Mouse (Mus musculus) left cerebral cortex, adult 18-20 months (tissue): Measurements from ENCODE around the gene Tfpi2. TPM values are rescaled to one million over a fixed set of nuclear protein-coding genes. Genes with fewer than 3 reads are reported as not detected.

ENCODE experiments used
- DNase-seq, 2 experiments: peaks; one replicate each; pipeline ENCODE4 v3.0.0; 2021 to 2022; ENCODE audit warnings: low spot score in 2 of 2, mixed read lengths in 1 of 2
- long read RNA-seq, 2 experiments: library from polyadenylated mRNA; stranded (forward); transcript quantifications; one replicate each; pipeline ENCODE4 v2.0.0; 2021
- total RNA-seq, 2 experiments: library from RNA; stranded (reverse); gene quantifications; 2 replicates each; pipeline ENCODE4 v1.2.3; 2021

Tfpi2 gene
- not detected for total RNA-seq
- long read RNA-seq, experiment 1 = 0 reads
- long read RNA-seq, experiment 2 = 0 reads

- no peak for DNase-seq
Observed at GRCm38 (mm10) chr6:3988750-3989149, at the start of gene Tfpi2. TSS of gene Tfpi2 (minus strand) at chr6:3988919.

- DNase-seq = no peak
Observed at GRCm38 (mm10) chr6:4030956-4031355, 42.2 kb upstream of the Tfpi2 start.

- no peak for DNase-seq
Observed at GRCm38 (mm10) chr6:4026367-4026766, 37.6 kb upstream of the Tfpi2 start.

GRCm38 (mm10) chr6:4022645-4023044 is 33.9 kb upstream of the Tfpi2 start:
- no peak for DNase-seq

- no peak for DNase-seq
Observed at GRCm38 (mm10) chr6:4009548-4009947, 20.8 kb upstream of the Tfpi2 start.

GRCm38 (mm10) chr6:4008501-4009040 is 19.9 kb upstream of the Tfpi2 start:
- no peak for DNase-seq

GRCm38 (mm10) chr6:4004808-4005207 is 16.1 kb upstream of the Tfpi2 start:
- DNase-seq = no peak

GRCm38 (mm10) chr6:4003890-4004306 is 15.2 kb upstream of the Tfpi2 start, which contains the start of gene Gng11:
TSS of gene Gng11 (plus strand) at chr6:4003904.
- peak; percentile 6 to 37 for DNase-seq

- DNase-seq = no peak
Observed at GRCm38 (mm10) chr6:4003445-4003844, 14.7 kb upstream of the Tfpi2 start.

GRCm38 (mm10) chr6:4000716-4001115 is 12.0 kb upstream of the Tfpi2 start:
- DNase-seq = no peak

GRCm38 (mm10) chr6:3999296-3999695 is 10.6 kb upstream of the Tfpi2 start:
- no peak for DNase-seq

- DNase-seq = no peak
Observed at GRCm38 (mm10) chr6:3998089-3998488, 9.4 kb upstream of the Tfpi2 start.

GRCm38 (mm10) chr6:3993492-3993891 is 4.8 kb upstream of the Tfpi2 start, which contains the start of gene Gngt1:
TSS of gene Gngt1 (plus strand) at chr6:3993792.
- DNase-seq = no peak

GRCm38 (mm10) chr6:3982661-3983284 is 5.9 kb downstream of the Tfpi2 start:
- DNase-seq = no peak

GRCm38 (mm10) chr6:3973679-3974078 is 15.0 kb downstream of the Tfpi2 start:
- DNase-seq = no peak

GRCm38 (mm10) chr6:3967676-3968626 is 20.8 kb downstream of the Tfpi2 start:
- peak in 1 of 2 experiments; percentile 2 for DNase-seq

GRCm38 (mm10) chr6:3954969-3955368 is 33.8 kb downstream of the Tfpi2 start:
- no peak for DNase-seq

- DNase-seq = no peak
Observed at GRCm38 (mm10) chr6:3936140-3936714, 52.5 kb downstream of the Tfpi2 start.

- no peak for DNase-seq
Observed at GRCm38 (mm10) chr6:3935606-3936005, 53.1 kb downstream of the Tfpi2 start.

GRCm38 (mm10) chr6:3935048-3935447 is 53.7 kb downstream of the Tfpi2 start:
- no peak for DNase-seq

GRCm38 (mm10) chr6:3926140-3926539 is 62.6 kb downstream of the Tfpi2 start:
- DNase-seq = no peak
